Mouse (Mus musculus) naive thymus-derived CD4-positive, alpha-beta T cell, adult 2 months (primary cell): ENCODE data around the gene Plppr3.
A peak's percentile ranks its signal among the peaks of the same experiment; 100 is the strongest.

Source experiments
- DNase-seq: peaks from one replicate; pipeline ENCODE4 v3.0.0-alpha.2; 2011; ENCODE audit warnings: low read depth

The Plppr3 gene

DNA sequence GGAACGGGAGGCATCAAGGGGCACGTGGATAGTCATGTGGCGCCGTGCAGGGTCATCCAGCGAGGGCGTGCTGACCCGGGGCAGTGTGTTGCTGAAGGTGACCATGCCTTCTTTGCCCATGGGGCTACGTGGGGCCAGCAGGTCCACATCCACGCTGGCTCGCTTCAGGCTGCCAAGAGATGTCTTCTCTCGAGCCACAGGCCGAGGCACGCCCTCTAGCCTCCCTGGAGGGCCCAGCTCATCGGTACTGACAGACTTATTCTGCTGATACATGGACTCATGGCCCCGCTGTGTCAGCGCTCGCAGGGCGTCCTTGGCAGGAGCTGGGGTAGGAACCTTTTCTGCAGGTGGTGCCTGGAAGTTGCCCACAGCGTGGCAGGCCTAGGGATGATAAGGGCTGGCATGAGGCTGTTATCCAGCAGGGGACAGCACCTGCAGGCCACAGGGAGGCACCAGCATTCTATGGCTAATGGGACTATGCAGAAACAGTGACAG, 8.6 kb downstream of the Plppr3 start:
- DNase-seq: peak; percentile 21

DNA sequence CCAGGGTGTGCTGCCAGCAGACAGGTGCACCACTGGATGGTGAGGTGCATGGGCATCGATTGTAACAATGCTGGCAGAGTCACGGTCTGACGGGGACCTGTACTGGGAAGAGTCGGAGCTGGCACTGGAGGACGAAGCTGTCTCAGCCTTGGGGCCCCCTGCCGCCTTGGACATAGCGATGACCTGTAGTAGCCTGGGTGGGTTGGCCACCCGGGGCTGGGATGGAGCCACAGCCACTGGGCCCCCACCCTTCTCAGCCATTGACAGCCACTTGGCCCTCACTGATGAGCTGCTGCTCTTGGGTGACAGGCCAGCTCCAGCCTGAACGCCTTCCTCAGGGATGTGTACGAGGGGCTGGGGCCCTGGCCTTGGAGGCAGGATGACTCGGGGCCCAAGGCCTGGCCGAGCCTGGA, 9.2 kb downstream of the Plppr3 start:
- DNase-seq: no peak

DNA sequence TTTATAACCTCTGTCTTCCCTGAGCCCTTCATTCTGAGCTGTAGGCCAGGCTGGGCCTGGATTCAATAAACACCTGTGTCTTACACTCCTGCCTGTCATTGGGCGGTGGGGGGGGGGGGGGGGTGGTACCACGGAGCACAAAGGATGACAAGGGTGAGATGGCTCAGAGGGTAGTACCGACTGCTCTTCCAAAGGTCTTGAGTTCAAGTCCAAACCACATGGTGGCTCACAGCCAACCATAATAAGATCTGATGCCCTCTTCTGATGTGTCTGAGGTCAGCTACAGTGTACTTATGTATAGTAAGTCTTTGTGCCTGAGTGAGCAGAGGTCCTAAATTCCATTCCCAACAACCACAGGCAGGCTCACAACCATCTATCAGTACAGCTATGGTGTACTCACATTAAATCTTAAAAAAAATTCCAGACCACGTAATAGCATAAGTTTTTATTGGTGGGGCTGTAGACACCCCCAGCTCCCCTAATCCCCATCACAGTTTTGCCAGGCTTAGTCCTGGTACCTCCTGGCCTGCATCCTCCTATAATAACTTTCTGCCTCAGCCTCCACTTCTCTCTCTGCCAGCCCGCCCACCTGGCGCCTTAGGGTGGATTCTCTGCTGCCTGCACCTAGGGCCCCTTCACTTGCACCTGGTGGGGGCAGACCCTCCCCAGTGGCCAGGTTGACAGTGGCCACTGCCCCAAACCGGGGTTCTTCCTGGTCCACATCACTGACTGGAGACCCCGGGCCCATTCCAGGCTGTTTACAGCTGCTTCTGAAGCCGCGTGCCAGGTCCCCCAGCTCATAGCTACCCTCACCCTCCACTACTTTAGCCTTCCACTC, 9.9 kb downstream of the Plppr3 start:
- DNase-seq: peak; percentile 36

DNA sequence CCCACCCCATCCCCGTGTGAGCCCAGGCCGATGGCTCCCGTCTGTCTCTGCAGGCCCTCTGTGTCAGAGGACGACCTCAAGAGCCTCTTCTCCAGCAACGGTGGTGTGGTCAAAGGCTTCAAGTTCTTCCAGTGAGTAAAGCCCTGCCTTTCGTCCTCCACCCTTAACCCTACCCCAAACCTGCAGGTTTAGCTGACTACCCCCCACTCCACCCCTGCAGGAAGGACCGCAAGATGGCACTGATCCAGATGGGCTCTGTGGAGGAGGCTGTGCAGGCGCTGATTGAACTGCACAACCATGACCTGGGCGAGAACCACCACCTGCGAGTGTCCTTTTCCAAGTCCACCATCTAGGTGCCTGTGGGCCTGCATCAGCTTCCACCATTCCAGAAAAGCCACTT, 11.5 kb downstream of the Plppr3 start:
- DNase-seq: no peak

DNA sequence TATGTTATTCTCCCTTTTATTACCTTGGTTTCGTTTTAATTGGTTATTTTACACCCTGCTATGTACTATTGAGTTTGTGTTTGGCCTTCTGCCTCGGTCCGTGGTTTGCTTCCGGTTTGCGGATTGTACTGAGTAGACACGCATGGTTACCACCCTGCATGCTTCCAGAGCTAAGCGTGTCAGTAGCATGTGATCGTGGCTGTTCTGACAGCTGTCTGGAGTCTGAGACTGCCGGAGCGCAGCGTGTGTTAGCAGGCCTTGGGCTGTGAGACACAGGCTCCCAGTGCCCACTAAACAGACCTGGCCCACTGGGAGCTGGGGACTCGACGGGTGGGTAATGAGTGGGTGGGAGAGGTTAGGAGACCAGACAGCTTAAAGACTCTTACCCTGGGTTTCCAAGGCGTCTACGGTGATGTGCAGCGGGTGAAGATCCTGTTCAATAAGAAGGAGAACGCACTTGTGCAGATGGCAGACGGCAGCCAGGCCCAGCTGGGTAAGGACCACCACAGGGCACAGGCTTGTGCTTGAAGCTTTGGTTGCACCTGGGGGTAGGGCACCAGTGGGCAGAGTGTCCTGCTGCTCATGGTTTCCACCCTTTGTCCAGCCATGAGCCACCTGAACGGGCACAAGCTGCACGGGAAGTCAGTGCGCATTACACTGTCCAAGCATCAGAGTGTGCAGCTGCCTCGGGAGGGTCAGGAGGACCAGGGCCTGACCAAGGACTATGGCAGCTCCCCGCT, 12.2 kb downstream of the Plppr3 start:
- DNase-seq: no peak

DNA sequence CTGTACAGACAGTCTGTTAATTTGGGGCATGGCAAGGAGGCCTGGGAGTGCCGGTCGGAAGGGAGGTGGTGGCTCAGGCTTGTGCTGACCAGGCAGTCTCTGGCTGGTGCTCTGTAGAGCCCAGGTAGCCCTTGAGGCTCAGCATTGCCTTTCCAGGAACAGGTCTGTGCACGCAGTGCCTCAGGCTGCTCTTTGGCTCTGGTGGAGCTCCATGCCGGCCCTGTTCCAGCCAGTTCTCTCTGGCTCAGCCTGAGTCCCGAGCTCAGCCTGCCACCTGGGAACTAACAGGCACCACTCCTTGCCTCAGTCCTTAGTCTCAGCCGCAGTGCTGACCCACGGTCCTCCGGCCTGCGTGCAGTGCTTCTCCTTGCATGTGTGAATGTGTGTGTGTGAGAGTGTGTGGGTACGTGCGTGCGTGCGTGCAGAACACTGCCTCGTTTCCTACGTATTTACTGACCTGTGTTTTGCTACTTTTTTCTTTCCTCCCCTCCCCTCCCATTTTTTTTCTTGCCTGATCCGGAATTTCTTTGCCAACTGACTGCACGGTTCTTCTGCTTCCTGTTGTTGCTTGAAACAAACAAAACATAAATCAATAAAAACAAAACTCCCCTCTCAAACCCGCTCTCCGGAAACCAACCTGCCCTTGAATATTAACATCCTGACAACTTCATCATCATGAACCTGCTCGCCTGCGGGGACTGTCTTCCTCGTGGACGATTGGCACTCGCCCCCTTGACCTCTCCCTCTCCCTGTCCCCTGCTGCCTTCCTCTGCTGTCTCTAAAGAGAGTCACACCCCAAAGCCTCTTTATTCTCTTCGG, 13.0 kb downstream of the Plppr3 start:
- DNase-seq: no peak

DNA sequence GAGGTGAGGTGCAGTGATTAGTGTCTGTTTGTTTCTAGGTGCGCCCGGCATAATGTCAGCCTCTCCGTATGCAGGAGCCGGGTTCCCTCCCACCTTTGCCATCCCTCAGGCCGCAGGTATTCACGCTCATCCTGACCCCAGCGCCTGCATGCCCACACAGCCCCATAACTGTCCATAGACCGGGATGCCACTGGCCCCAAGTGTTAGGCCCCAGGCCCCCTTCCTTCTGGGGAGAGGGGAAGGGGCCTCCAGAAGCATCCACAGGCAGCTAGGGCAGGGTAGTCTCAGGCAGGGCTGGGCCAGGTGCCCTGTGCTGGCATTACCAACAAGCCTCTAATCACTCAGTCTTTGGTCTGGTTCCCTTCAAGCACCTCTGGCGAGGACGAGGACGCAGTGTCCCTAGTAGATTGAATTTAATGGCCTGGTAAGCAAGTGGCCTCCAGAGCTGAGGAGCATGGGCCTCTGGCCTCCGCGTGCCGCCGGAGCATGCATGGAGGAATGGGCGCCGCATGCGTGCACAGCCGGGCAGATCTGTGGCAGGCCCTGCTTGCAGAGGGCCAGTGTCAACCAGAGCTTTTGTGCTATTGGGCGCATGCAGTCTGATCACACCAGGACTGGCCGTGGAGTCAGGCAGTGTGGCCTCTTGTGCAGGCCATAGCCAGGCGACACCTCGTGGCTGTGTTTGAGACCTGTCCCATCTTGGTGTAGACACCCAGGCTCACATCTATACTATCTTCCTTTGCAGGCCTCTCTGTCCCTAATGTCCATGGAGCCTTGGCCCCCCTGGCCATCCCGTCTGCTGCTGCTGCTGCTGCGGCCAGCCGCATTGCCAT, 14.1 kb downstream of the Plppr3 start:
- peak; percentile 21 for DNase-seq

DNA sequence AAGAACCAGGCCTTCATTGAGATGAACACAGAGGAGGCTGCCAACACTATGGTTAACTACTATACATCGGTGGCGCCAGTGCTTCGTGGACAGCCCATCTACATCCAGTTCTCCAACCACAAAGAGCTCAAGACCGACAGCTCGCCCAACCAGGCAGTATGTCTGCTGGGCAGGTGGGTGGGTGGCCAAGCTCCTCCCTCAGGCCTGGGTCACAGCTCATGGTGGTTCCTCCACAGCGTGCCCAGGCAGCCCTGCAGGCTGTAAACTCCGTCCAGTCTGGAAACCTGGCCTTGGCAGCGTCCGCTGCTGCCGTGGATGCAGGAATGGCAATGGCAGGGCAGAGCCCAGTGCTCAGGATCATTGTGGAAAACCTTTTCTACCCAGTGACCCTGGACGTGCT, 15.3 kb downstream of the Plppr3 start:
- DNase-seq: no peak

DNA sequence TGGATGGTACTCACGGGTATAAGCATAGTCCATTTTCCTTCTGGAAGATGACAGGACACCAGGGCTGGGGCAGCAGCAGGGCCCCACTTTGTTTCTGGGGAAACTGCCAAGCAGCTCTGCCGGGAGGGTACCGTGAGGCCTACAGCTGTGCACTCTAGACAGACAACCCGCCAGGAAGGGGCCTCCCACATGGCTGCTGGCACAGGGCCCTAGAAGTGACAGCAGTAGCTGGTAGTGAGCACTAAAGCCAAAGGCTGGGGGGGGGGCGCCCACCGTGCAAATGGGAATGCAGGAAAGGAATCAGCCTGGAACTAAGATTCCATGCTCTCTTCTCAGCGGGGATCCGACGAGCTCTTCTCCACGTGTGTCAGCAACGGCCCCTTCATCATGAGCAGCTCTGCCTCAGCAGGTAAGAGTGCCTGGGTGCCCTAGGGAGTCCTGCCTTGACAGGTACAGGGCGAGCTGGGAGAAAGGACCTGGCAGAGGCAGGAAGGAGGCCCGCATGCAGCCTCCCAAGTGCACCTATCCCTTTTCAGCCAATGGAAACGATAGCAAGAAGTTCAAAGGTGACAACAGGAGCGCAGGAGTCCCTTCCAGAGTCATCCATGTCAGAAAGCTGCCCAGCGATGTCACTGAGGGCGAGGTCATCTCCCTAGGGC, 15.9 kb downstream of the Plppr3 start:
- DNase-seq: peak; percentile 38

DNA sequence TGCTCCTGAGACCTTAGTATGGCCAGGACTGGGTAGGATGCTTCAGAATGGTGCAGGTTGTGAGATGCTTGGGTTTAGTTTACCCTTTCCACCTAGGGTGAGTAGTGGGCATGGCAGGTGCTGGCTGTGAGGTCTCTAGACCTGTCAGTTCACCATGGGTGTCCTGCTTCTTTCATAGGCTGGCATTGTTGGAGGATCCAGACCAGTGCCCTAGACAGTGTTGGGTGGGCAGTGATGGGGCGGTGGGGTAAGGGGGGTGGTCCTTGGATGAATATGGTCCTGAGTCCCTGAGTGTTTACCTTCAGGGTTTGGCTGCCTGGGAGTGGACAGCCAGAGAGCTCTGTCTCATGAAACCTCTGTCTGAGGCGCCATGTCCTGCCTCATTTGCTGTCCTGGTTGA, 16.5 kb downstream of the Plppr3 start:
- DNase-seq: no peak

DNA sequence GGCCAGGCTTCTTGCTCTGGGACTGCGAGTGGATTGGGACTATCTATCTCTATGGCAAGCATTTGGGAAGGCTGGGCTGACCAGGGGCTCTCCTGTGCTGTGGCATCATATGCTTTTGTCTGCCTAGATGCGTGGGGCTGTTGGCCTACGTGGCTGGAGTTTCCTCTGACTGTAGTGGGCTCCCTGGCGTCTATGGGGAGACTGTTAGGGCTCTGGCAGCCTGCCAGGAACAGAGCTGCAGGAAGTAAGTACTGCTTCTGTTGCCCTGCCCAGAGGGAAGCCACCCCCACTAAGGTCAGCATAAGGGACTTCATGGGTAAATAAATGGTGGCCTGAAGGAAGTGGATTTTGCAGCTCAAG, 17.0 kb downstream of the Plppr3 start:
- peak; percentile 78 for DNase-seq

DNA sequence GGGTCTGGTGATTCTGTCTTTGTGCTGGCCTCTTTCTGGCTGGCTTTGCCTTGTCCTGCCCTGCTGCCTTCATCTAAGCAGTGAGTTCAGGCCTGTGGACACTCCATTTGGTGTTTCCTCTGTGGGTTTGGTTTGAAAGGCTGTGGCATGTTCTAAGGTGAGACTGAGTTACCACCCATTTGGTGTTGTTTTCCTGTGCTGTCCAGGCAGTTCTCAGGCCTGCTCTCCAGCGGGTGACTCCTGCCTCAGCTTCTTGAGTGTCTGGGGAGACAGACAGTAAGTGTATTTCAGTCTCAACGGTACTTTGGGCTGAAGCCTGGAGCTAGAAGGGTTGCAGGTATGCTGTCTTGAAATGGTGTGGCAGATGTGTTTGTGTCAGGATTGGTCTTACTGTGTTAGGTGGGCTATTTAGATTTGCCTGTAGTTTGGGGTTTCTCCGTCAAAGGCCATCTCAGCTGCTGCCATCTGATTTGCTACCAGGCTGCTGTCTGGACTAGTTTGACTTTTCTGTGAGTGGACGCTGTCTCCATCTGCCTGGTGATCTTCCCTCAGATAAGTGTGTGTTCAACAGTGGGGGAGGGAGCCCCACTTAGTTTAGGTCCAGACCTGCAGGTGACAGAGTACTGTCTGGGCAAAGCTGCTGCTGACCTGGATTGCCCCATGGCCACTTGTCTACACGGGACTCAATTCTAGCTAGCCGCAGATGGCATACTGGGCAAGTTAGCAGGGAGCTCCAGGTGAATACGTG, 17.6 kb downstream of the Plppr3 start:
- peak; percentile 36 for DNase-seq

DNA sequence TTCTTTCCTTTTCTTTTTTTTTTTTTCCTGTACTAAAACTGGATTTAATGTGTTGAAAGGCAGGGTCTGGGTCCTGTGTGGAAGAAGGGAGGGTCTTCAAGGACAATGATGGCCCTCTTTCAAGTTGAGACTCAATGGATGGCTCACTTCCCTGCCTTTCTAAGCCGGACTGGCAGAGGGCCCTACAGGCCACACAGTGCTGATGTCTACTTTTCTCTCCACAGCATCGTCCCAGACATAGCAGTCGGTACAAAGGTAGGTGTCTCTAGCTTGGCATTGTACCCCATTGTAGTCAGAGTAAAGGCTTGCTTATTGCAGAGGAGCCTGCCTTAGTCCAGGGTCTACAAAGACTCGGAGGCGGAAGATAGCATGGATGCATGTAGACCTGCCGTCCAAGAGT, 18.2 kb downstream of the Plppr3 start:
- DNase-seq: peak; percentile 32

DNA sequence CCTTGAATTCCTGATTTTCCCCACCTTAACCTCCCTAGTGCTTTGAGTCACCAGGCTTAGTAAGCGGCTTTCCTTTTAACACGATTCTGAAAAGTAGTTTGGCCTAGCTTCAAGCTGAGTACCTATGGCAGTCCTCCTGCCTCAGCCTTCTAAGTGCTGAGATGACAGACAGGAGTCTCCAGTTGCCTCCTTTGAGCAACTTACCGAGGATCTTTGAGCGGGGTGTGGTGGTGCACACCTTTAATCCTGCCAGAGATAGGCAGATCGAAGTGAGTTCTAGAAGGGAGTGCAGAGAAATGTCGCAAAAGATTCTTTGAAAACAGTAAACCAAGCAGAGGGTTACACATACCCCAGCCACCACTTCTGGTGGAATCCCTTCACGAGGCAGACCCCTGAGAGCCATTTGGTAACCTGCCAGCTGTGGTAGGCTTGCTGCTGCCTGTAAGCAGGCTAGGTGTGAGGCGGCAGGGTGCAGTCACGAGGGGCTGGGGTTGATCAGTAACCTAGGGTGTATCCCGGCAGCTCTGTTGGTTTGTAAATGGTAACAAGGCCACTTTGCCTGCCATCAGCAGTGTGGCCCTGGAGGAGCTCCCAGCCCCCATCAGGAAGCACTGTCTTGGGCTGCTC, 18.8 kb downstream of the Plppr3 start:
- DNase-seq: peak; percentile 61

DNA sequence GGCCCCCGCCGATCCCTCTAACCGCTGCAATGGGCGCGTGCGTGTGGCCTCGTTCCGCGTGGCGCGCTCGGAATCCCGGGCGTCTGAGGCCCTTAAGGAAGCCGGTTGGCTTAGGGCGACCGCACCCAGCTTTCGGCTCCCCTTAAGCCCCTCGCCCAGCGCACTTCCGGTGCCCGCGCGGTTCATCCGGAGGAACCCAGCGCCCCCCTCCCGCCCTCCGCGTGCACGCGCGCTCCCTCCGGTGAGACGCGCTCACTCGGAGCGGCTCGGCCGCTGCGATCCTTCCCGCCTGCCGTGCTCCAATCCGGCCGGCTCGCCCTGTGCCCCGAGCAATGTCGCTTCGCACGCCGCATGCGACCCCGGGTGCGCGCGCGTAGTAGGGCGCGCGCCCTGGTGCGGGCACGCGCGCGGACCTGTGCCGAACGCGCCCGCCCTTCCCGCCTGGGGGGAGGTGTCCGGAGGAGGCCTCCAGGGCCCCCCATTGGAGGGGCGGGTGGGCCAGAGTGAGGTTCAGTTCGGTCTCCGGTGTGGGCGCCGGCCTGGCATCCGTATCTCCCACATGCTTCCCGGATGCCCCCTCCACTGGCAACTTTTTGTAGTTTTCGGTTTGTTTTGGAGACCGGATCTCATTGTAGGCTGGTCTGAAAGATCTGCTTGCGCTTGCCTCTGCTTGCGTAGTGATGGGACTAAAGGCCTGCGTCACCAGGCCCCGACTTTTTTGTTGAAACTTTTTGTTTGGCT, 19.5 kb downstream of the Plppr3 start:
- peak; percentile 89 for DNase-seq

DNA sequence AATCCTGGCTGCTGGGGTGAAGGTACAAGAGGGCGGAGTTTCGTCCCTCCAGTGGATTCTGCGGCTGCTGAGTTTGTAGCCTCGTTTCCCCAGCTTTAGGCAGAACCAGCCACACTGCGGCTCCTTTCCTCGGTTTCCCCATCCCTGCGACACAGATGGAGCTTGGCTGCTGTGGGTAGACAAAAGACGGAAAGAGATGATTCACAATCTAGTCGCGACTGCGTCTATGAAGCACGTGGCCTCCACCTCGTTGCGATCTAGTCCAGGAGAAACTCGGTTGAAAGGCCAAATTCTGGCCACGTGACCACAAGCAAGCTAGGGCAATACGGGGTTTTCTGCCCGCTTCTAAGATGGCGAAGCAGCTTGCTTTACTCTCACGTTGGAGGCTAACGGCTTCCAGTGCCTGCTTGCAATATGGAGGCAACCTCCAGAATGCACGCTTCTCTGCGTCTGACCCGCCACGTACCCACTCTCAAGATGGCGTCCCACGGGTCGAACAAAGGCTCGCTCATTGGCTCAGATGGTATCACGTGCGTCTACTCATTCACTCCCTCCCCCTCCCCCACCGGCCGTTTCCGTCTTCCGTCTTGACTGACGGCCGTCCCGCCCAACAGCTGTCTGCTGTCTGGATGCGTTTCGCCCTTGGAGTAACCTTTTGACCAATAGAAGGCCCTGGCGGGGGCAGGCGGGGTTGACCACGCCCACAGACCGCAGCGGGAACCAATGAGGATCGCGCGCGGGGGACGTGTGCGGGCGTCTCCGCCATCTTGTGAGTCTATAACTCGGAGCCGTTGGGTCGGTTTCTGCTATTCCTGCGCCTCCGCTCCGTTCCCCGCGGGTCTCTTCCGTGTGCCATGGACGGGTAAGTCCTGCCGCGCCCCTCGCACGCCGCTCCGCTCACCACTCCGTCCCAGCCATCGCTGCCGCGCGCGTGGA, 20.3 kb downstream of the Plppr3 start, which contains the start of gene Ptbp1:
Gene Ptbp1, plus strand, starts transcription at position 568 of the 936 bp plus-strand sequence.
- DNase-seq: peak; percentile 100

DNA sequence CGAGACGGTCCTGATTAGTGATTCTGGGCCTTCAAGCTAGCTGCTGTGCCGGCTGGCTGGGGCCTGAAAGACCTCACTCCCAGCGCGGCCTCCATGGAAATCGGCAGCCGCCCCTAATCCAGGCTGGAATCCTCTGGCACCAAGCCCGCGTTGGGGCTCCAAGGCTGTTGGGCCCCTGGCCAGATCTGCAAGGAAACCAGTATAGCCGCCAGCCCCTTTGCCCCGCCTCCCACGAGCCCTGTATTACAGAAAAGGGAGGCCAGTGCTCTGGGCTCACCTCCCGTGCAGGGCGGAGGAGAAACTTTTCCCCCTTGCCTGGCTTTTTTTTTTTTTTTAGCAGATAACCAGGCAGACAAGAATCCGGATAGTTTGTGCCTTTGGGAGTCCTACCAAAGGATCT, 21.0 kb downstream of the Plppr3 start:
- no peak for DNase-seq

DNA sequence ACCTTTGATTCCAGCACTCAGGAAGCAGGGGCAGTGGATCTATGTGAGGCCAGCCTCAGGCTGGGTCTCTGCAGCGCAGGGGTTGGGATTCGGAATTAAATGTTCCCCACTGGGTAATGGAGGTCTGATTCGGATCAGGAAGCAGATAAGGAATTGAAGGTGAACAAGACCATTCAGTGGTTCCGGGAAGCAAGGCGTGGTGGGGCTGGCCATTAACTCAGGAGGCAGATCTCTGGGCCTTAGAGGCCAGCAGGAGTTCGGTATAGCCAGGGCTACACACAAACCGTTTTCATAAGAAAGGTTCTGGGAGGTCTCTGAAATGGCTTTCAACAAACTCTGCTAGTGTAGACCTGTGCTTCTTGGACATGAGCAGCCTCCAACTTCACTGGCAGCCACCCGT, 21.6 kb downstream of the Plppr3 start:
- DNase-seq: no peak
